ENCODE assay signal across 14 mouse cellular contexts in the genomic region with DNA sequence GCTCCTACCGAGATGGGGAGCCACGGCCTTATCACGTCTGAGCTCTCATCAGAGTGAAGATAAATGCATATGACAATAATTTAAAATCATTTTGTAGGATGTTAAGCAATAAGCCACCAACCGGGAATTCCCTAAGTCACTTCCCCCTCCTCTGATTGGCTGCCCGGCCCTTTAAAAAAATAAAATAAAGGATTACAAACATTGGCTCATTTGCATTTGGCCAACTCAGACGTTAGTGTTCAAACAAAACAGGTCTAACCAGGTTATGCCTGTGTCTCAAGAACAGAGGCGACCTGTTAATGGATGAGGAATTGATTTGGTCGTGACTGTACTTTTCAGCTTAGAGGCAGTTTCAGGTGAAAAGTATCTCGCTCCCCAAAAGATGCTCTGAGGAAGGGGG. TPM values are rescaled to one million over a fixed set of nuclear protein-coding genes. Genes with fewer than 3 reads are reported as not detected.
DNase-seq lines count a peak whose midpoint lies in the region; ATAC-seq and TF ChIP-seq lines count a peak whose summit lies in the region.
"Had no signal": no experiment of that assay in that cellular context is flagged by ENCODE, and none has a peak within 500 bp of the region (broad histone marks: within the 10 kb centered on the region; RNA-seq: fewer than 3 reads in every experiment).

Ehf (minus strand) TSS at position 147 of the 400 bp plus-strand sequence.

- no peak within 1 kb of the TSS for H3K4me2 ChIP-seq in embryonic facial prominence, embryonic 13.5 days
- H3K4me2 ChIP-seq in lung, embryonic 14.5 days = peak within 1 kb of the TSS; percentile 16; the same call in 1 of the 2 replicates
- peak within 1 kb of the TSS; percentile 15; the same call in 1 of the 2 replicates for H3K4me2 ChIP-seq in liver, embryonic 15.5 days
- H3K4me2 ChIP-seq in stomach, postnatal 0 days (replicated peaks; ENCODE audit: low read depth) = peak within 1 kb of the TSS; percentile 44
- H3K4me2 ChIP-seq: hindbrain, embryonic 13.5 days had no signal

- no peak for DNase-seq in embryonic facial prominence, embryonic 10.5 days (ENCODE audit: low spot score)
- peak; percentile 19 for DNase-seq in lung, embryonic 14.5 days
- no peak for DNase-seq in lung, postnatal 14 days
- peak; percentile 51 for DNase-seq in stomach, postnatal 0 days (ENCODE audit: low spot score)
- DNase-seq in embryo, embryonic 10 days (ENCODE audit: low spot score) = no peak
- no peak for DNase-seq in cerebellum, adult 8-10 months
- DNase-seq: cerebellum, adult 11-12 months had no signal

- no peak for ATAC-seq in embryonic facial prominence, embryonic 13.5 days (ENCODE audit: insufficient number of reproducible peaks, insufficient read depth, low FRiP score, low TSS enrichment, low read depth)
- ATAC-seq in lung, embryonic 14.5 days (ENCODE audit: insufficient read depth) = no peak
- no peak for ATAC-seq in liver, embryonic 15.5 days (ENCODE audit: insufficient read depth)
- ATAC-seq in stomach, postnatal 0 days (ENCODE audit: low FRiP score, low TSS enrichment) = peak; percentile 75
- ATAC-seq: activated CD4-positive, CD25-positive, alpha-beta regulatory T cell, adult 4 months had no signal

- H3K9me3 ChIP-seq in embryonic facial prominence, embryonic 13.5 days = no peaks in the 10 kb centered on the region
- H3K9me3 ChIP-seq in embryonic facial prominence, embryonic 10.5 days = no peaks in the 10 kb centered on the region
- H3K9me3 ChIP-seq in lung, embryonic 14.5 days (ENCODE audit: low read depth, low read length) = no peaks in the 10 kb centered on the region
- H3K9me3 ChIP-seq in liver, embryonic 15.5 days (replicated peaks) = no peaks in the 10 kb centered on the region
- no peaks in the 10 kb centered on the region for H3K9me3 ChIP-seq in stomach, postnatal 0 days (ENCODE audit: control insufficient read depth, low read length)
- H3K9me3 ChIP-seq: hindbrain, embryonic 13.5 days; midbrain, embryonic 10.5 days had no signal

- no peaks in the 10 kb centered on the region for H3K36me3 ChIP-seq in embryonic facial prominence, embryonic 13.5 days
- H3K36me3 ChIP-seq in embryonic facial prominence, embryonic 10.5 days (replicated peaks) = no peaks in the 10 kb centered on the region
- no peaks in the 10 kb centered on the region for H3K36me3 ChIP-seq in lung, embryonic 14.5 days (ENCODE audit: insufficient read depth)
- no peaks in the 10 kb centered on the region for H3K36me3 ChIP-seq in liver, embryonic 15.5 days (replicated peaks)
- H3K36me3 ChIP-seq in stomach, postnatal 0 days (ENCODE audit: control insufficient read depth, insufficient read depth, low read length) = no peaks in the 10 kb centered on the region
- H3K36me3 ChIP-seq: hindbrain, embryonic 13.5 days; midbrain, embryonic 10.5 days had no signal

- TF ChIP-seq CTCF in lung, embryonic 14.5 days (IDR thresholded peaks at IDR 0.05; ENCODE audit: low read depth) = no peak
- no peak for TF ChIP-seq CTCF in stomach, postnatal 0 days (IDR thresholded peaks at IDR 0.05; ENCODE audit: low read depth)

- no peak within 1 kb of the TSS for H3K4me3 ChIP-seq in embryonic facial prominence, embryonic 13.5 days
- H3K4me3 ChIP-seq in embryonic facial prominence, embryonic 10.5 days = no peak within 1 kb of the TSS
- no peak within 1 kb of the TSS for H3K4me3 ChIP-seq in lung, embryonic 14.5 days (ENCODE audit: low read depth, low read length)
- no peak within 1 kb of the TSS for H3K4me3 ChIP-seq in liver, embryonic 15.5 days (replicated peaks)
- H3K4me3 ChIP-seq in stomach, postnatal 0 days (ENCODE audit: low read depth, low read length) = peak within 1 kb of the TSS; percentile 33
- H3K4me3 ChIP-seq: erythroblast, embryonic 14.5 days; hindbrain, embryonic 13.5 days; midbrain, embryonic 10.5 days had no signal

- H3K27me3 ChIP-seq in embryonic facial prominence, embryonic 13.5 days = no peaks in the 10 kb centered on the region
- peaks cover 21% of the 10 kb centered on the region for H3K27me3 ChIP-seq in embryonic facial prominence, embryonic 10.5 days (replicated peaks; ENCODE audit: low read depth, poor library complexity, severe bottlenecking)
- no peaks in the 10 kb centered on the region for H3K27me3 ChIP-seq in lung, embryonic 14.5 days (ENCODE audit: insufficient read depth, low read length)
- no peaks in the 10 kb centered on the region for H3K27me3 ChIP-seq in liver, embryonic 15.5 days
- no peaks in the 10 kb centered on the region for H3K27me3 ChIP-seq in stomach, postnatal 0 days (ENCODE audit: control insufficient read depth, insufficient read depth, low read length)
- H3K27me3 ChIP-seq: CH12.LX; hindbrain, embryonic 13.5 days had no signal

- H3K4me1 ChIP-seq in embryonic facial prominence, embryonic 13.5 days = no peaks in the 10 kb centered on the region
- H3K4me1 ChIP-seq in embryonic facial prominence, embryonic 10.5 days = peaks cover 5% of the 10 kb centered on the region; the same call in 1 of the 2 replicates
- no peaks in the 10 kb centered on the region for H3K4me1 ChIP-seq in lung, embryonic 14.5 days (ENCODE audit: insufficient read depth)
- H3K4me1 ChIP-seq in liver, embryonic 15.5 days (replicated peaks) = peaks cover 50% of the 10 kb centered on the region
- no peaks in the 10 kb centered on the region for H3K4me1 ChIP-seq in stomach, postnatal 0 days (replicated peaks; ENCODE audit: control insufficient read depth, insufficient read depth)
- H3K4me1 ChIP-seq: hindbrain, embryonic 13.5 days; midbrain, embryonic 10.5 days had no signal

- no peak for TF ChIP-seq EP300 in stomach, postnatal 0 days (optimal IDR thresholded peaks at IDR 0.05)

- WGBS in embryonic facial prominence, embryonic 13.5 days = 48% methylated on average over 9 of the region's 9 CpGs
- WGBS in embryonic facial prominence, embryonic 10.5 days = 64% methylated on average over 9 of the region's 9 CpGs
- 29% methylated on average over 9 of the region's 9 CpGs for WGBS in lung, embryonic 14.5 days
- WGBS in liver, embryonic 15.5 days (ENCODE audit: insufficient replicate concordance) = 29% methylated on average over 9 of the region's 9 CpGs
- 36% methylated on average over 9 of the region's 9 CpGs for WGBS in stomach, postnatal 0 days

- H3K27ac ChIP-seq in embryonic facial prominence, embryonic 13.5 days = peak within 1 kb of the TSS; percentile 22
- no peak within 1 kb of the TSS for H3K27ac ChIP-seq in embryonic facial prominence, embryonic 10.5 days (replicated peaks)
- H3K27ac ChIP-seq in lung, embryonic 14.5 days (ENCODE audit: low read depth) = no peak within 1 kb of the TSS; the same call in 1 of the 2 replicates
- H3K27ac ChIP-seq in liver, embryonic 15.5 days (replicated peaks) = no peak within 1 kb of the TSS
- peak within 1 kb of the TSS; percentile 84 for H3K27ac ChIP-seq in stomach, postnatal 0 days (replicated peaks)
- H3K27ac ChIP-seq: hindbrain, embryonic 13.5 days; midbrain, embryonic 10.5 days had no signal

- no peak within 1 kb of the TSS for H3K9ac ChIP-seq in embryonic facial prominence, embryonic 13.5 days
- no peak within 1 kb of the TSS for H3K9ac ChIP-seq in lung, embryonic 14.5 days
- H3K9ac ChIP-seq in liver, embryonic 15.5 days = no peak within 1 kb of the TSS
- H3K9ac ChIP-seq in stomach, postnatal 0 days (ENCODE audit: low read length) = peak within 1 kb of the TSS; percentile 38
- H3K9ac ChIP-seq: hindbrain, embryonic 13.5 days had no signal

RNA-seq across cellular contexts. Expression of gene Ehf, which starts in this region (rescaled TPM):
- polyA plus RNA-seq in embryonic facial prominence, embryonic 13.5 days (2015; fragmentation: Nextera tagmentation; extraction: Ambion mirVana) = 5.1 and 11.1 TPM in 2 replicates
- polyA plus RNA-seq in embryonic facial prominence, embryonic 10.5 days (2016; fragmentation: Nextera tagmentation; extraction: Ambion mirVana) = not detected in 2 replicates
- polyA plus RNA-seq in lung, embryonic 14.5 days (2014; fragmentation: Nextera tagmentation; extraction: Ambion mirVana) = 3.0 and 3.5 TPM in 2 replicates
- polyA plus RNA-seq in liver, embryonic 15.5 days (2015; fragmentation: Nextera tagmentation; extraction: Ambion mirVana) = 0.20 and 0.25 TPM in 2 replicates
- 56.8 and 65.4 TPM in 2 replicates for polyA plus RNA-seq in stomach, postnatal 0 days (2015; fragmentation: Nextera tagmentation; extraction: Ambion mirVana)
- polyA plus RNA-seq: activated CD4-positive, CD25-positive, alpha-beta regulatory T cell, adult 4 months; midbrain, embryonic 10.5 days had no signal

Comparison
In these comparisons a context has a peak if more than half of its experiments do, and no peak if none do; other contexts are left out.
1. H3K27ac ChIP-seq: peak in embryonic facial prominence, embryonic 13.5 days (single experiment) and stomach, postnatal 0 days (single experiment); none in embryonic facial prominence, embryonic 10.5 days (single experiment), lung, embryonic 14.5 days (single experiment) and liver, embryonic 15.5 days (single experiment).
2. DNase-seq: peak in lung, embryonic 14.5 days (single experiment) and stomach, postnatal 0 days (single experiment); none in embryonic facial prominence, embryonic 10.5 days (single experiment), lung, postnatal 14 days (single experiment), embryo, embryonic 10 days (single experiment) and cerebellum, adult 8-10 months (single experiment).